Mouse (Mus musculus) testis, postnatal 14 days (tissue): ENCODE data around the gene Aicda.
A peak's percentile ranks its signal among the peaks of the same experiment; 100 is the strongest.
"Not testable (repeated sequence)": the region's sequence is repeated elsewhere in the genome, so short reads cannot be mapped to it uniquely, and the experiment has no call there.

Source experiments
- DNase-seq: peaks from one replicate; pipeline ENCODE4 v3.0.0; 2021; ENCODE audit warnings: low spot score

Aicda gene

GRCm38 (mm10) chr6:122553606-122554005 is at the start of gene Aicda:
Aicda (plus strand) TSS chr6:122553801.
- no peak for DNase-seq

GRCm38 (mm10) chr6:122505041-122505440 is 48.6 kb upstream of the Aicda start:
- DNase-seq, result no peak

- DNase-seq, result no peak
Measured at GRCm38 (mm10) chr6:122505545-122505944, 48.1 kb upstream of the Aicda start, which contains the start of gene Mfap5. Mfap5 (plus strand) TSS chr6:122505845.

GRCm38 (mm10) chr6:122508494-122508893 is 45.1 kb upstream of the Aicda start:
- DNase-seq, result no peak

- DNase-seq, result no peak
Measured at GRCm38 (mm10) chr6:122512914-122513878, 40.4 kb upstream of the Aicda start.

- DNase-seq, result no peak
Measured at GRCm38 (mm10) chr6:122514312-122514711, 39.3 kb upstream of the Aicda start.

- not testable (repeated sequence) for DNase-seq
Measured at GRCm38 (mm10) chr6:122515762-122516161, 37.8 kb upstream of the Aicda start.

- DNase-seq, result no peak
Measured at GRCm38 (mm10) chr6:122517668-122518067, 35.9 kb upstream of the Aicda start.

GRCm38 (mm10) chr6:122519384-122519783 is 34.2 kb upstream of the Aicda start:
- no peak for DNase-seq

GRCm38 (mm10) chr6:122522595-122522994 is 31.0 kb upstream of the Aicda start:
- peak; percentile 83 for DNase-seq

GRCm38 (mm10) chr6:122523289-122523688 is 30.3 kb upstream of the Aicda start:
- DNase-seq, result no peak

GRCm38 (mm10) chr6:122527596-122527995 is 26.0 kb upstream of the Aicda start:
- DNase-seq, result no peak

GRCm38 (mm10) chr6:122528136-122528535 is 25.5 kb upstream of the Aicda start:
- DNase-seq, result no peak

GRCm38 (mm10) chr6:122531466-122532174 is 22.0 kb upstream of the Aicda start:
- no peak for DNase-seq

GRCm38 (mm10) chr6:122532883-122533302 is 20.7 kb upstream of the Aicda start:
- no peak for DNase-seq

GRCm38 (mm10) chr6:122534032-122534431 is 19.6 kb upstream of the Aicda start:
- DNase-seq, result no peak

GRCm38 (mm10) chr6:122539564-122539963 is 14.0 kb upstream of the Aicda start:
- no peak for DNase-seq

GRCm38 (mm10) chr6:122542459-122542858 is 11.1 kb upstream of the Aicda start:
- DNase-seq, result not testable (repeated sequence)

GRCm38 (mm10) chr6:122543574-122543973 is 10.0 kb upstream of the Aicda start:
- no peak for DNase-seq

GRCm38 (mm10) chr6:122544672-122545071 is 8.9 kb upstream of the Aicda start:
- no peak for DNase-seq

GRCm38 (mm10) chr6:122545289-122545882 is 8.2 kb upstream of the Aicda start:
- no peak for DNase-seq

- DNase-seq, result no peak
Measured at GRCm38 (mm10) chr6:122545948-122546347, 7.7 kb upstream of the Aicda start.
